Mouse (Mus musculus) lung, postnatal 14 days (tissue): ENCODE results near the gene Plg.

Experiments
- DNase-seq: peaks from one replicate; pipeline ENCODE4 v3.0.0; 2021

Gene Plg

GRCm38 (mm10) chr17:12388239-12388638 is 9.8 kb downstream of the Plg start:
- no peak for DNase-seq

GRCm38 (mm10) chr17:12396163-12396677 is 17.8 kb downstream of the Plg start:
- DNase-seq, result no peak

GRCm38 (mm10) chr17:12403420-12403819 is 25.0 kb downstream of the Plg start:
- DNase-seq, result peak; percentile 55

- DNase-seq, result no peak
Measured at GRCm38 (mm10) chr17:12409346-12409944, 31.0 kb downstream of the Plg start.

GRCm38 (mm10) chr17:12412181-12412890 is 33.9 kb downstream of the Plg start:
- DNase-seq, result peak; percentile 82

GRCm38 (mm10) chr17:12412891-12413237 is 34.5 kb downstream of the Plg start:
- DNase-seq, result no peak

GRCm38 (mm10) chr17:12415031-12415735 is 36.8 kb downstream of the Plg start:
- DNase-seq, result no peak

- DNase-seq, result no peak
Measured at GRCm38 (mm10) chr17:12415741-12416140, 37.3 kb downstream of the Plg start.

GRCm38 (mm10) chr17:12416250-12416895 is 38.0 kb downstream of the Plg start:
- peak; percentile 87 for DNase-seq

- no peak for DNase-seq
Measured at GRCm38 (mm10) chr17:12419491-12420079, 41.2 kb downstream of the Plg start.

GRCm38 (mm10) chr17:12420886-12421574 is 42.6 kb downstream of the Plg start:
- DNase-seq, result no peak

- no peak for DNase-seq
Measured at GRCm38 (mm10) chr17:12422143-12422542, 43.7 kb downstream of the Plg start.

- DNase-seq, result no peak
Measured at GRCm38 (mm10) chr17:12427156-12427555, 48.7 kb downstream of the Plg start.

- DNase-seq, result no peak
Measured at GRCm38 (mm10) chr17:12428369-12428768, 50.0 kb downstream of the Plg start.

- DNase-seq, result no peak
Measured at GRCm38 (mm10) chr17:12431707-12432106, 53.3 kb downstream of the Plg start.

GRCm38 (mm10) chr17:12437771-12438170 is 59.4 kb downstream of the Plg start:
- no peak for DNase-seq

- DNase-seq, result no peak
Measured at GRCm38 (mm10) chr17:12444561-12444960, 66.2 kb downstream of the Plg start.

GRCm38 (mm10) chr17:12451234-12451633 is 72.8 kb downstream of the Plg start:
- DNase-seq, result no peak

GRCm38 (mm10) chr17:12452862-12453531 is 74.6 kb downstream of the Plg start:
- no peak for DNase-seq

- no peak for DNase-seq
Measured at GRCm38 (mm10) chr17:12453691-12454090, 75.3 kb downstream of the Plg start.

- peak; percentile 48 for DNase-seq
Measured at GRCm38 (mm10) chr17:12455143-12455790, 76.9 kb downstream of the Plg start.
